Mouse (Mus musculus) limb, embryonic 14.5 days (tissue): ENCODE measurements at regions not wholly inside any gene's neighbourhood (a gene's known extent, or its start where the extent isn't known, plus 50 kb on each side); places are given as distances from the start of the nearest gene placed in this dataset.

Experiments
- ATAC-seq: fragments of 200-750 bp; cut with Nextera tagmentation; 2 replicates; pipeline ENCODE4 v1.8.0; 2017; ENCODE audit warnings: low read depth, moderate number of reproducible peaks, moderate TSS enrichment; ENCODE audit not compliant: low FRiP score
- DNase-seq: peaks from one replicate; pipeline ENCODE4 v3.0.0-alpha.2; 2015; ENCODE audit warnings: low spot score
- H3K27ac ChIP-seq: fragments of 300-500 bp; sonication (generic); replicated peaks from 2 replicates; pipeline ENCODE4 v1.5.1; 2014; ENCODE audit warnings: low read depth, mild to moderate bottlenecking, low read length, moderate library complexity, mixed read lengths
- H3K27me3 ChIP-seq: fragments of 300-500 bp; sonication (generic); 2 replicates; pipeline ENCODE4 v1.6.1; 2014; ENCODE audit warnings: low read length, mixed read lengths; ENCODE audit not compliant: control insufficient read depth, insufficient read depth
- H3K36me3 ChIP-seq: fragments of 300-500 bp; sonication (generic); 2 replicates; pipeline ENCODE4 v1.6.1; 2014; ENCODE audit warnings: mild to moderate bottlenecking, low read length, moderate library complexity, mixed read lengths; ENCODE audit not compliant: control insufficient read depth, insufficient read depth
- H3K4me1 ChIP-seq: fragments of 300-500 bp; sonication (generic); 2 replicates; pipeline ENCODE4 v1.6.1; 2014; ENCODE audit warnings: antibody characterized with exemption, low read length, mixed read lengths; ENCODE audit not compliant: control insufficient read depth, insufficient read depth
- H3K4me2 ChIP-seq: fragments of 300-500 bp; sonication (generic); replicated peaks from 2 replicates; pipeline ENCODE4 v1.6.1; 2014; ENCODE audit warnings: low read depth, mild to moderate bottlenecking, low read length, moderate library complexity; ENCODE audit not compliant: severe bottlenecking
- H3K4me3 ChIP-seq: fragments of 300-500 bp; sonication (generic); replicated peaks from 2 replicates; pipeline ENCODE4 v1.5.1; 2014; ENCODE audit warnings: low read length
- H3K9ac ChIP-seq: fragments of 300-500 bp; sonication (generic); 2 replicates; pipeline ENCODE4 v1.6.1; 2014; ENCODE audit warnings: mild to moderate bottlenecking, low read depth, low read length, moderate library complexity; ENCODE audit not compliant: severe bottlenecking
- H3K9me3 ChIP-seq: fragments of 300-500 bp; sonication (generic); 2 replicates; pipeline ENCODE4 v1.6.1; 2016; ENCODE audit warnings: low read length; ENCODE audit not compliant: control insufficient read depth
- POLR2A ChIP-seq: fragments of 200-500 bp; IDR thresholded peaks from 2 replicates; pipeline ENCODE4 v1.8.0; 2012; ENCODE audit warnings: inconsistent platforms, mild to moderate bottlenecking, moderate library complexity, borderline replicate concordance; ENCODE audit not compliant: insufficient read depth, insufficient read length; ENCODE audit errors: extremely low read depth
- WGBS: fragments of 180-500 bp; shearing (Covaris S2); extraction: QIAGEN DNeasy Blood & Tissue Kit; methylation state at CpG from one replicate; pipeline ENCODE4 v1.1.7; 2014; 5-methylcytosine and 5-hydroxymethylcytosine counted together

GRCm38 (mm10) chr19:54206819-54207218, 162.9 kb downstream of the Adra2a start:
- no peak overlapping the region for H3K4me2 ChIP-seq
- TF ChIP-seq POLR2A: no peak
- no peak overlapping the region for H3K27ac ChIP-seq
- H3K27me3 ChIP-seq: no peaks in the 10 kb centered on the region
- ATAC-seq (no peak), DNase-seq (no peak)
- no peak overlapping the region for H3K4me3 ChIP-seq
- WGBS: 68% methylated on average over 6 of the region's 6 CpGs
- no peak overlapping the region for H3K9ac ChIP-seq
- H3K9me3 ChIP-seq: no peaks in the 10 kb centered on the region
- H3K36me3 ChIP-seq: no peaks in the 10 kb centered on the region
- no peaks in the 10 kb centered on the region for H3K4me1 ChIP-seq

GRCm38 (mm10) chr19:54212169-54212568, 168.2 kb downstream of the Adra2a start:
- Histone ChIP-seq H3K4me2 (no peak overlapping the region), H3K36me3 (no peaks in the 10 kb centered on the region), H3K9ac (no peak overlapping the region), H3K4me3 (no peak overlapping the region), H3K27ac (no peak overlapping the region), H3K9me3 (no peaks in the 10 kb centered on the region), H3K4me1 (no peaks in the 10 kb centered on the region), H3K27me3 (no peaks in the 10 kb centered on the region)
- ATAC-seq (no peak), DNase-seq (no peak)
- 82% methylated on average over 7 of the region's 7 CpGs for WGBS
- TF ChIP-seq POLR2A: no peak

- DNase-seq (no peak), ATAC-seq (no peak)
- TF ChIP-seq POLR2A: no peak
- 52% methylated on average over 6 of the region's 6 CpGs for WGBS
- H3K4me1 ChIP-seq: no peaks in the 10 kb centered on the region
- H3K4me2 ChIP-seq: no peak overlapping the region
- no peaks in the 10 kb centered on the region for H3K27me3 ChIP-seq
- no peaks in the 10 kb centered on the region for H3K36me3 ChIP-seq
- no peak overlapping the region for H3K27ac ChIP-seq
- H3K9me3 ChIP-seq: no peaks in the 10 kb centered on the region
- no peak overlapping the region for H3K9ac ChIP-seq
- no peak overlapping the region for H3K4me3 ChIP-seq
Observed at GRCm38 (mm10) chr19:54244176-54244575, 200.2 kb downstream of the Adra2a start.

GRCm38 (mm10) chr19:54248256-54248936, 204.4 kb downstream of the Adra2a start:
- no peak for ATAC-seq
- H3K9ac ChIP-seq: no peak overlapping the region
- no peak for DNase-seq
- H3K27me3 ChIP-seq: no peaks in the 10 kb centered on the region
- no peaks in the 10 kb centered on the region for H3K9me3 ChIP-seq
- no peaks in the 10 kb centered on the region for H3K36me3 ChIP-seq
- H3K4me2 ChIP-seq: no peak overlapping the region
- H3K4me3 ChIP-seq: no peak overlapping the region
- no peak for TF ChIP-seq POLR2A
- H3K27ac ChIP-seq: no peak overlapping the region
- WGBS: 18% methylated on average over 6 of the region's 6 CpGs
- H3K4me1 ChIP-seq: no peaks in the 10 kb centered on the region

- no peak overlapping the region for H3K4me2 ChIP-seq
- H3K4me3 ChIP-seq: no peak overlapping the region
- no peak overlapping the region for H3K9ac ChIP-seq
- DNase-seq (no peak), ATAC-seq (no peak)
- H3K27ac ChIP-seq: no peak overlapping the region
- WGBS: 88% methylated on average over 7 of the region's 7 CpGs
- no peaks in the 10 kb centered on the region for H3K36me3 ChIP-seq
- H3K27me3 ChIP-seq: no peaks in the 10 kb centered on the region
- TF ChIP-seq POLR2A: no peak
- no peaks in the 10 kb centered on the region for H3K9me3 ChIP-seq
- H3K4me1 ChIP-seq: no peaks in the 10 kb centered on the region
Observed at GRCm38 (mm10) chr19:54252145-54252664, 208.3 kb downstream of the Adra2a start.

- no peaks in the 10 kb centered on the region for H3K9me3 ChIP-seq
- H3K27me3 ChIP-seq: no peaks in the 10 kb centered on the region
- H3K9ac ChIP-seq: no peak overlapping the region
- no peak overlapping the region for H3K4me2 ChIP-seq
- no peak for TF ChIP-seq POLR2A
- no peaks in the 10 kb centered on the region for H3K36me3 ChIP-seq
- no peak for ATAC-seq
- no peaks in the 10 kb centered on the region for H3K4me1 ChIP-seq
- 83% methylated on average over 3 of the region's 3 CpGs for WGBS
- H3K4me3 ChIP-seq: no peak overlapping the region
- H3K27ac ChIP-seq: no peak overlapping the region
- no peak for DNase-seq
Observed at GRCm38 (mm10) chr19:54257889-54258288, 213.9 kb downstream of the Adra2a start.
